Mouse (Mus musculus) A20 (cell line): Measurements from ENCODE around the gene Cryl1.

Experiments
- DNase-seq: peaks from one replicate; pipeline ENCODE4 v3.0.0-alpha.2; 2011; ENCODE audit warnings: low read depth, low spot score

The Cryl1 gene

DNA sequence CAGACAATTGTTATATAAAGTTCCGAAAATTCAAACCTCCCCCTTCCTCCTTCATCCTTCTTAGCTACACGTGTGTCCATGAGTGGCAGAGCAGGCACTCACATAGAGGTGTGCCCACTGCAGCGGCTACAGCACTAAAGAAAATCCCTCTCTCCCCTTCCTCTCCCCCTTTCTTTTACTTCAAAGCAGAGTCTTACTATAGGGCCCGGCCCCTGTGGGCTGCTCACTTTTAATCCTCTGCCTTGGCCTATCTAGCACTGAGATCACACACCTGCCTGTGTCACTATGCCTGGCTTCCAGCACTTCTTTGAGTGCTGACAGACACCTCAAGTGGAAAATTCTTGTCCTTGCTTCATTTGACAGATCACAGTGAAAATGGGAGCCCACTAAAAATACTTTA, 163.6 kb downstream of the Cryl1 start:
- no peak for DNase-seq

DNA sequence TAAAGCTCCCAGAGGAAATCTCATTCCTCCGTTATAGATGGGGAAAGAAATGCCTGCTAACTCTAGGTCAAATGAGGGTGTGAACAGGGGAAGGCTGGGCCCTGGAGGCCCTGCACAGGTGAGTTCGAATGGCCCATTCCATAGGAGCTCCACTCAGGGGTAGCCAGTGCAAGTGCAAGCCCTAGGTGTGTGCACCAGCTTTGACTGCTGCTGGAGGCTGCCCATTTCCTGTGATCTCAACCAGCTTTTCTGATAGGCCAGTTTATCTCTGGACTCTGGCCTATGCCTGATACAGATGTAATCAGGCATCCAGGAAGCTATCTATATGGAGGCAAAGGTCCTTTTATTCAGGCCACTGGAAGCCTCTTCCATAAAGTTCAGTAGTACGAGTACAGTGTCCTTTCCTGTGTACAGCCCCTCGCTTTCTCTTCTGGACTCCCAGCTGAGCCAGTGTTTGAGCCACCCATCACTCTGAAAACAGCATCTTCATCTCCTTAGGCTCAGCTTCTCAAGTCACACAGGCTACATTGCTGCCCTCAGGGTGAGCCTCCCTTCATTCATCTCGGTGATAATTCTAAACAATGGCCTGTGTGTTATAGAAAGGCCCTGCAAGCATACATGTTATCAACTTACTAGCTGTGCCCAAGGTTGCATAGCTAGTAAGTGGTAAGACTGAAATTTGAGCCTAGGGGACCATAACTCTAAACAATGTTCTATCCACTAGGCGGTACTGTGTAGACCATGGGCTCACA, 167.9 kb downstream of the Cryl1 start:
- no peak for DNase-seq
